Mouse (Mus musculus) kidney, postnatal 10 days (tissue): ENCODE measurements around the gene Rgs6.
A peak's percentile ranks its signal among the peaks of the same experiment; 100 is the strongest.

Source experiments
- DNase-seq: peaks from one replicate; pipeline ENCODE4 v3.0.0; 2021; ENCODE audit warnings: mixed read lengths

Gene Rgs6

GRCm38 (mm10) chr12:83099920-83100319, 511.8 kb downstream of the Rgs6 start:
- no peak for DNase-seq

- DNase-seq = peak; percentile 58
Measured at GRCm38 (mm10) chr12:83100413-83100812, 512.3 kb downstream of the Rgs6 start.

GRCm38 (mm10) chr12:83100848-83101247, 512.8 kb downstream of the Rgs6 start:
- no peak for DNase-seq

GRCm38 (mm10) chr12:83105514-83106119, 517.5 kb downstream of the Rgs6 start:
- DNase-seq = peak; percentile 28

- no peak for DNase-seq
Measured at GRCm38 (mm10) chr12:83106120-83106517, 518.0 kb downstream of the Rgs6 start.

- DNase-seq = no peak
Measured at GRCm38 (mm10) chr12:83109486-83109885, 521.4 kb downstream of the Rgs6 start.

GRCm38 (mm10) chr12:83109891-83110630, 522.0 kb downstream of the Rgs6 start:
- no peak for DNase-seq

- DNase-seq = no peak
Measured at GRCm38 (mm10) chr12:83110711-83111110, 522.6 kb downstream of the Rgs6 start.

GRCm38 (mm10) chr12:83112283-83112682, 524.2 kb downstream of the Rgs6 start:
- peak; percentile 38 for DNase-seq

- no peak for DNase-seq
Measured at GRCm38 (mm10) chr12:83112901-83113628, 525.0 kb downstream of the Rgs6 start.

GRCm38 (mm10) chr12:83113971-83114370, 525.9 kb downstream of the Rgs6 start:
- DNase-seq = no peak

- DNase-seq = peak; percentile 87
Measured at GRCm38 (mm10) chr12:83114396-83115053, 526.4 kb downstream of the Rgs6 start.

GRCm38 (mm10) chr12:83124111-83124510, 536.0 kb downstream of the Rgs6 start:
- DNase-seq = no peak

GRCm38 (mm10) chr12:83125284-83125683, 537.2 kb downstream of the Rgs6 start:
- DNase-seq = no peak

- DNase-seq = no peak
Measured at GRCm38 (mm10) chr12:83126923-83127322, 538.8 kb downstream of the Rgs6 start.

- peak; percentile 70 for DNase-seq
Measured at GRCm38 (mm10) chr12:83127955-83128354, 539.9 kb downstream of the Rgs6 start.

- DNase-seq = no peak
Measured at GRCm38 (mm10) chr12:83128606-83129005, 540.5 kb downstream of the Rgs6 start.

- DNase-seq = no peak
Measured at GRCm38 (mm10) chr12:83131405-83131804, 543.3 kb downstream of the Rgs6 start.

- peak; percentile 64 for DNase-seq
Measured at GRCm38 (mm10) chr12:83133827-83134226, 545.7 kb downstream of the Rgs6 start.

- no peak for DNase-seq
Measured at GRCm38 (mm10) chr12:83136031-83136430, 547.9 kb downstream of the Rgs6 start.

GRCm38 (mm10) chr12:83136460-83136859, 548.4 kb downstream of the Rgs6 start:
- DNase-seq = no peak

GRCm38 (mm10) chr12:83137001-83137400, 548.9 kb downstream of the Rgs6 start:
- DNase-seq = no peak

- DNase-seq = no peak
Measured at GRCm38 (mm10) chr12:83141164-83141563, 553.1 kb downstream of the Rgs6 start.
